Mouse (Mus musculus) C2C12 (cell line): ENCODE results near the gene Higd1c.
"Not testable (repeated sequence)": the region's sequence is repeated elsewhere in the genome, so short reads cannot be mapped to it uniquely, and the experiment has no call there.

Source experiments
- CEBPB ChIP-seq: IDR thresholded peaks from one replicate; pipeline ENCODE4 v1.6.1; 2011; ENCODE audit warnings: low read depth, mild to moderate bottlenecking, control low read depth, moderate library complexity
- CTCF ChIP-seq: IDR thresholded peaks from one replicate; pipeline ENCODE4 v1.5.1; 2011; ENCODE audit not compliant: control insufficient read depth, insufficient read depth, insufficient read length
- MAX ChIP-seq: IDR thresholded peaks from one replicate; pipeline ENCODE4 v1.6.1; 2011; ENCODE audit warnings: mild to moderate bottlenecking, control low read depth
- MYOD1 ChIP-seq: IDR thresholded peaks from one replicate; pipeline ENCODE4 v1.6.1; 2011; ENCODE audit warnings: low read depth; ENCODE audit not compliant: control insufficient read depth, insufficient read length
- MYOG ChIP-seq: IDR thresholded peaks from one replicate; pipeline ENCODE4 v1.6.1; 2011; ENCODE audit not compliant: control insufficient read depth, insufficient read length; ENCODE audit errors: extremely low read depth
- USF1 ChIP-seq: IDR thresholded peaks from one replicate; pipeline ENCODE4 v1.6.1; 2011; ENCODE audit warnings: low read depth, mild to moderate bottlenecking, control low read depth, moderate library complexity

- not testable (repeated sequence) for TF ChIP-seq CTCF, MAX, MYOD1, MYOG, USF1, CEBPB
Measured at GRCm38 (mm10) chr15:100328089-100328488, 36.3 kb upstream of the Higd1c start.
